Mouse (Mus musculus): Measurements from ENCODE around the gene Nr4a3.

Gene Nr4a3

DNA sequence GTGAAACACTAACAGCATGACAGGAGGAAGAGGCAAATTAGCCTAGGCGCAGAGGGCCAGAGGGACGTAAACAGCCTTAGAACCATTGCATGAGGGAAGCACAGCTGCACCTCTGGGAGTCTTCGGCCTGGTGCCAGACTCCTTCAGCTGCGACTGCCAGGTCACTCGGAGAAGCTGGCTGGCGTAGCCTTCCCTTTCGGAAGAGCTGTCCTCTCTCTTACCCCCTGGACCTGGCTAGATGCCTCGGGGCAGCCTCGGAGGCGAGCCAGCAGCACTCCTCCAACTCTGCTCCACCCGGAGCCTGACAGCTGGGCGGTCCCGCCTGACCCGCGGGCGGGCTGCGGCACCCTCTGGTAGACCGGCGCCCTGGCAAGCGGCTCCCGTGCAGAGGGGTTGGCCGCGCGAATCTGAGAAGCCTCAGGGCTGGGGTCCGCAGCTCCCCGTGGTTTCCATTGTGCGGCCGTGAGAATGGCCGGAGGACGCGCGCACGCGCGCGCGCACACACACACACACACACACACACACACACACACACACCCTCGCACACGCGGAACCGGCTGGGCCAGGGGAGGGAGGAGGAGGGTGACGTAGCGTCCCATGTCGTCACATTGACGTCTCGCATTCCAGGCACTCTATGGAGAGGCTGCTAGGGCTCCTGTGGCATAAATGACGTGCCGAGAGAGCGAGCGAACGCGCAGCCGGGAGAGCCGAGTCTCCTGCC is at the start of gene Nr4a3:
TSS of gene Nr4a3 (plus strand) at position 663 of the 721 bp plus-strand sequence.
- DNase-seq (ENCODE audit: low spot score), result peak; percentile 85

DNA sequence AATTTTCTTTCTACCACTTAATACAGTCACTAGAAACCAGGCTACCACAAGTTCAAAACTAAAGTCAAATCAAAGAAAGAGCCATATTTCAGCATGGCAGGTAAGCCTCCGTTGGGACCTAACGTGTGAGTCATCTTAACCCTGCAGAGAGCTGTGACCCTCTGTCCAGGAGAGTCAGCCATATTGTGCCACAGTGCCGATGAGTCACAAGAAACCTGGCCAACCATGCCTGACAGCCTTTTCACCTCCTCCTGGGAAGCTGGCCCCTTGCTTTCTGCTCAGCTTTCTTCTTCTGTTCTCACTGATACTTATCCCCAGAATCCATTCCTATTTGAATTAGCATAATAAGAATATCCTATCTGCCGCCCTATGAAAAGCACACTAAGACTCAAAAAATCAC is 42.0 kb upstream of the Nr4a3 start:
- DNase-seq (ENCODE audit: low spot score), result no peak

DNA sequence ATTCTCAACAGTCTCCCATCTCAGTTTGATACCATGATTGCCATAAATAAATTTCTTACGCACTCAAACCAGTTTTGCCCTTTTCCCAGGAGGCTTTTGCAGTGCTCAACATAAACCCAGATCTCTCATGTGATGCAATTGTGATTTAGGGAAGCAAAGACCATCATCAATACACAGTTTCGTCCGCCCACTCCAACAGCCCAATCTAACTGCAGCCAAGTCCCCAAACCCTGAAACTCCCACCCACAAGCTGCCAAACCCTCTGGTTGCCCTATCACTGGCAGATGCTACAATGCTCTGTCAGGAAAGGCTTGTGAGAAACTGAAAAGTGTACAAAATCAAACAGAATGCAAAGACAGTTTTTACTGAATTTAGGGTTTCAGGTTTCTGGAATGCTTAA is 41.5 kb upstream of the Nr4a3 start:
- peak; percentile 23 for DNase-seq (ENCODE audit: low spot score)

DNA sequence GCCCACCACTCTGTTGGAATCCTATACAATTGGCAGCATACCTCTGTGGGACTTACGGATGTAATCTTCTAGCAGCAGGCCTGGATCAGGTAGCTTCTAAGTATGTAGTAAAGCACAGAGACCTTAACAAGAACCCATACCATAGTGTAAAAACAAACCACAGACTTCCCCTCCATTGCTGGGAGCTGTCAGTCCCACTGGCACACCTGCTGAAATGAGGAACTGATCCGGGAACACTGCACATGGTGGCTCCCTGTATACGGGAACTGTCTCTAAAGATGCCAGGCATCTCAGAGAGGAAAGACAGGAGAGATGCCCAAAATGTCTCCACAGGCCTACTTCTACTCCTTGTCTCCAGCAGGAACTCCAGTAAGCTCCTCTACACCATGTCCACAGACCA is 38.6 kb upstream of the Nr4a3 start:
- no peak for DNase-seq (ENCODE audit: low spot score)

DNA sequence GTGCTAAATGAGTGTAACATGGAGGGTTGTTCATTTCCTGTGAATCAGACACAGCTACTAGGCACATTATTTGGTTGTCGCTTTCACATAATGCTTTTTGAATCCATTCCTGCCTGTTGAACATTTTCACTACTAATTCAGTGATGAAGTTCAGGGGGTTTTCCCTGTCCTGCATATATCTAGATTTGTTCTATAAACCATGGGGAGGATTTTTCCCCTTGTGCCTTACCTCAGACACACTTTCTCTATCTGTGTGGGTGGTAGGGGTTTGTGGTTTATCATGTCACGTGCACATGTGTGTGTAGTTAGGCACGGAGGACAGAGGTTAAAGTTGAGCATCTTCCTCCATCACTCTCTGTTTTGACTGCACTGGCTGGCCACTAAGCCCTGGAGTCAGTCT is 32.7 kb upstream of the Nr4a3 start:
- no peak for DNase-seq (ENCODE audit: low spot score)

DNA sequence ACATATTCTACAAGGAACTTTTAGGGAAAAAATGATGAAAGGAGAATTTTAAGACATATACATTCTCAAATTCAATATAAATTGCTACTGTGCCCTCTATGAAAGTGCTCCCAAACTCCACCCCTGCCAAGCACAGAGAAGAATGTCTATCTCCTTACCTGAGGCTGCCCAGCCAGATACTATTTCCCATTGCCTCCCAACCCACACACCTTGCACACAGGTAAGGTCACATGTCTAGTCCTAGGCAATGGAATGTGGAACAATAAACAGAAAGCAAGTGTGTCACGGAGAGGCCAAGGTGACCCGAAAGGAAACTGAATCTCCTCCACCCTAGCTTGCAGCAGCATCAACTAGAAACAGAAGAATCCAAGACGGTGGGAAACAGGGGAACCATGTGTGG is 22.0 kb upstream of the Nr4a3 start:
- DNase-seq (ENCODE audit: low spot score), result no peak

DNA sequence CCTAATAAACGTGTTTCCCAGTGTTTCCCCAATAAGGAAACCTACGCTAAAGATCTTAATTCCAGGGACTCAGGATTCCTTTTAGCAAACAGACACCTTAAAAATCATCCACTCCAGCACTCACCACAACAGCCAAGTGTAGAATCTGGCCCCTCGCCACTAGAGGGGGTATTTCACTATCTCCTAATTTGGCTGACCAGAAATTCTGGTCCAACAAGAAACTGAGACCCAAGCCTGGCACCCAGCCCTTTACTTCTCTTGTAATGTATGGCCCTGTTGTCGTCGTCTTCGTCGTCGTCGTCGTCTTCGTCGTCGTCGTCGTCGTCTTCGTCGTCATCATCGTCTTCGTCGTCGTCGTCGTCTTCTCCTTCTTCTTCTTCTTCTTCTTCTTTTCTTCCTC is 15.3 kb upstream of the Nr4a3 start:
- DNase-seq (ENCODE audit: low spot score), result no peak

DNA sequence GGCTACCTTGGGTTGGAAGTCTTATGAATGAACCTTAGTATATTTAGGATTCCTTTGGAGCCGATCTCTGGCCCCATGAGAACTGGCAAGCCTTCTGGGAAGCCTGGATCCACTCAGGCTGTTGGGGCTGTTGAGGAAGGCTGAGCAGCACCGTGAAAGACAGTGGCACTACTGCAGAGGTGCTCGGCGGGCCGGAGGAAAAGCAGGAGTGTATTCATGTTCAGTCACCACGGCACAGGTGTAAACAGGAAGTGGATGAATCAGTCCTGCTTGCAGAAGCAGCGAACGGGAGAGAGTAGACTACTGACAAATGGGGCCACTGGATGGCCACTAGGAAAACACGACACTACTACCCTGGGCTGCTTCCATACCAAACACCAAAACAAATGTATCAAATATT is 10.7 kb upstream of the Nr4a3 start:
- no peak for DNase-seq (ENCODE audit: low spot score)

DNA sequence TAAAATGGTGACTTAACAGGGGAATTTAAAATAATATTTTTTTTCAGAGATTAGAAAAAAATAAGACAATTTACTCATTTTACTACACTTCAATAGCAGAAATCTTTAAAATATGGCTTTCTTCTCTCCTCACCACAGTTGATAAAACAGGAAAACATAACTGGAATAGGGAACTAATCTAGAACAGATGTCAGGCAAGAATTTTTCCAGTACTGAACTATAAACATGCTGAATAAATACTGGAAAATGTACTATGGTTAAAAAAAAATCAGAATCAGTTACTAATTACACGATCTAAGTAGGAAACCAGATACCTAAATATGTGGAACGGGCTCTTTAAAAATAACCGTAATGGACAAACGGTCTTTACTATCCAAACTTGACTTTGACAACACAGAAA is 7.3 kb upstream of the Nr4a3 start:
- no peak for DNase-seq (ENCODE audit: low spot score)

DNA sequence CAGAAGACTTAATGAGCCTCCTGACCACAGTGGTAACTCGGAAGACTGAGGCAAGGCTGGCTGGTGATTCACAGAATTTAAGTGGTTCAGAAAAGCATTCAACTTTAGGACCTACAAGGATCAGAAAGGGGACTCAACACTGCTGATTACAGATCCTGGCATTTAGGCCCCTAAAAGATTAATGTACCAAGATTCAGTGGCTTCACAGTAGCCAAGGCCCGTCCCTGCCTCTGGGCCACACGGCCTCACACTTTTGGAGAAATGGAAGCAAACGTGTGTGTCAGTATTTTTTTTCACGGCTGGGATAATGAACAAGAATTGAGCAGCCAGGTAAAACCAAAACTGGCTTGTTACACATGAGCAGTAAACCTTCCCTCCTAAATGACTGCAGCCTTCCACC is 6.1 kb upstream of the Nr4a3 start:
- DNase-seq (ENCODE audit: low spot score), result no peak

DNA sequence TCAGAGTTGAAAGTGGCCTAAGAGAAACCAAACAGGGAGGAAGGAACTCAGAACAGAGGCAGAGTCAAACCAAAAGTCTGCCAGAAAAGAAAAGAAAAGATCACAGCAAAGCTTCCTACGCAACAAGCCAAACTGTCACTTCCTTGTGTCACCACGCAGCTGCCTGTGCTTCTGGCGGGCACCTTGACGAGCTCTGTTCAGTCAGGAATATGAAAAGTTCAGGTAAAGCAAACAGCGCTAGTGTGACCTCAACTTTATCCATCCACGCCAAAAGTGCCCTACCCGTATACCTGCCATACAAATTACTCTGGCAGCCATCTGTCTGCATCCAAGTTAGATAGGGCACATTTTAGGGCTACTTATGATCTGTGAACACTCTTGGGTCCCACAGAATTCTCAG is 5.2 kb upstream of the Nr4a3 start:
- no peak for DNase-seq (ENCODE audit: low spot score)

DNA sequence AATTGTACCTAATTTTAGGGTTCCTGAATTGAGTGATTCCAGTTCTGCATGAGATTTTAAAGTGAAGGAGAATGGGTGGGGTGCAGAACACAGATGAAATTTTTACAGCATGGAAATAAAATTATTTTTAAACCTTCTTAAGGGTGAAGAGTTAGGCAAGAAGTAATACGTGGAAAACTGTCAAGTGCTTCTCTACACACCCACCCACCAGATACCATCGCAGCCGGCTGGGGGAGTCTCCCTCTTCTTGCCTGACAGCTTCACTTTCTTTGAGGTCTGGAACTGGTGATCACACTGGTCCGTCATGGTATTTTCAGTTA is 2.5 kb upstream of the Nr4a3 start:
- DNase-seq (ENCODE audit: low spot score), result no peak

DNA sequence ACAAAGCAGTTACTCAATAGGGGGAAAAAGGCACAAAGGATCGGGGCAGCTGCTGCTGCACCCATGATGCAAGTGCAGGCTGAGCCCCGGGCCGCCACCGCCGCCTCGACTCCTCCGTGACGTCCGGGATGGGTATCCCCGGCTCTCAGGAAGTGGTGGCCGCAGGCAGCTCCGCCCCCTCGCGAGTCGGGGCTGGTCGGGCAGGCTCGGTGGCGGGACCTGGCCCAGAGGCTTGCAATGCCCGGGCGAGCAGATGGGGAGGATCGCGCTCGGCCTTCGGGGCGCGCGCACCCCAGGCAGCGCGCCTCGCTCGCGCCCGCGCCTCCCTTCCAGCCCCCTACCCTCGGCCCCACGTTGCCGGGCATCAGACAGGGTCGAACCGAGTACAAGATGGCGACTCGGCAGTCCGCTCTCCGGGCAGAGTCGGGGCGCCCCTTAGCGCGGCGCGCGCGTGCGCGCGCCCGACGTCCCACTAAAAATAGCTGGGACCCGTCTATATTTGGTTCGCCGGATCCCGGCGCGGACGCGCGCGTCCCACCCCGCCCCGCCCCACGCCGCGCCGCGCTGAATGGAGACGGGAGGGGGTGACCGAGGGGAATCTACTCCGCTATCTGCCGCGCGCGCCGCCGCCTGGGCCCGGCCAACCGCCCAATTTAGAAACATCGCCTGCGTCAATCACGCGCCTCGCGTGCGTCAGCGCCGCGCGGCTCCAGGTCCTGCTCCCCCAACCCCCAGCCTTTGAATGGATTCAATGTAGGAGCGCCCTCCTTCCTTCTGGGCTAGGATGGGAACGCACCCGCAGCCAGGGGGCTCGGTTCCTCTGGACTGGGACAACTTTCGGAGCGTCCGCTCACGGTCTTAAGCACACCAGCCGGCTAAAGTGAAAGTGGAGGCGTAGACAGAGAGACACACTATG is 1.9 kb upstream of the Nr4a3 start:
- peak; percentile 93 for DNase-seq (ENCODE audit: low spot score)

DNA sequence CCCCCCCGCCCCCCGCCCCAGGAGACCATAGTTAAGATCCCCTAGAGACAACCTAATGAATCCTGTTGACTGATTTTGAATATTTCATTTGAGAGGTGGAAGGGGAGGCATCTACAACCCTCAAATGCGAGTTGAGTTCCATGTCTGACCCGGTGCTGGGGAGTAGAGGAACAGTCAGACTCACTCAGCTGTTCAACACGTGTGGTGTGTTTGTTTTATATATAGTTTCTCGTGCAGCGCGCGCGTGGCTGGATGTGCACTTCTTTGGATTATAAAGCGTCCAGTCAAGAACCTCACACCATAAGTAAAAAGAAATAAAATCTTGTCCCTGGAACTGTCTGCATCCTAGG is 837 bp upstream of the Nr4a3 start:
- DNase-seq (ENCODE audit: low spot score), result no peak

DNA sequence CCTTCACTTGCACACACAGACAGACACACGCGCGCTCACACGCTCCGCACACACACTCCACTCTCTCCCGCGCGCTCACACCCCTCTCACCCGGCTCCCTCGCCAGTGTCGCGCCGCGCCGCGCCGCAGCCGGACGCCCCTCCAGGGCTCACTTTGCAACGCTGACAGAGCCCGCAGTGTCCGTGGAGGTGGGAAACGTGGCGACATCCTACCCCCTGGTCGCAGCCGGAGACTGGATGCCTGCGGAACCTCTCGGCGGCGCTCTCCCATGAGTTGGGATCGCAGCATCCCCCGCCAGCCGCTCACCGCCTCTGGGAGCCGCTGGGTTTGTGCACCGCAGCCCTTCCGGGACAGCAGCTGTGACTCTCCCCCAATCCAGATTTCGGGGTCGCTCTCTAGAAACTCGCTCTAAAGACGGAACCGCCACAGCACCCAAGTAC is 348 bp downstream of the Nr4a3 start:
- DNase-seq (ENCODE audit: low spot score), result no peak

DNA sequence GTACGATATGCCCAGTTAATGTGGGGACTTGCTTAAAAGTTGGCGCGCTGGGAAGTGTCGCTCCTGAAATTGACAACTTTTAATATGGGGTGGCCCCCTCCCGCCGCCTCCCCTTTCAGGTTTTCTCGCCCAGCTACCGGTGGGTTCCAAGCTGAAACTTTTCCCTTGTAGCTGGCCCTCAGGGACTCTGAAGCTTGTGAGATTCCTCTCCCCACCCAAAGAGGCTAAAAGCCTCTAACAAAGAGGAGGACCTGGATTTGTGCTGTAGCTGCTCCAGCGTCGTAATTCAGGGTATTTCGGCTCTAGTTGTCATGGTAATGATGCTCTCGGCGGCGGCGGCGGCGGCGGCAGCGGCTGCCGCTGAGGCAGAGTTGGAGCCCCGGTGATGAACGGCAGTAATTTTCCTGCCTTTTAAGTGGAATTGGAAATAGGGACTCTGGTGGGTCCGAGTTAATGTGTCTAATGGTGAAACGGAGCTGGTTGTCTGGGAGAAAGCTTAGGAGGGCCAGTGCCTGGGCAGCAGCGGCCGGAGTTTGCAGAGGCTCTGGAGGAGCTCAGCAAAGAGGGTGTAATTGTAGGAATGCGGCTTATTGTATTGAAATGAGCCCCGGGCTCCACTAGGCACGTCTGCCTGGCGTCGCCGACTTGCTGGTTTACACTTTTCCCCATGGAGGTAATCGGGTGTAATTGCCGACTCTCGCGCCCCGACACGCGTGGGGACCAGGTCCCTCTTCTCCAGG is 938 bp downstream of the Nr4a3 start:
- DNase-seq (ENCODE audit: low spot score), result no peak

DNA sequence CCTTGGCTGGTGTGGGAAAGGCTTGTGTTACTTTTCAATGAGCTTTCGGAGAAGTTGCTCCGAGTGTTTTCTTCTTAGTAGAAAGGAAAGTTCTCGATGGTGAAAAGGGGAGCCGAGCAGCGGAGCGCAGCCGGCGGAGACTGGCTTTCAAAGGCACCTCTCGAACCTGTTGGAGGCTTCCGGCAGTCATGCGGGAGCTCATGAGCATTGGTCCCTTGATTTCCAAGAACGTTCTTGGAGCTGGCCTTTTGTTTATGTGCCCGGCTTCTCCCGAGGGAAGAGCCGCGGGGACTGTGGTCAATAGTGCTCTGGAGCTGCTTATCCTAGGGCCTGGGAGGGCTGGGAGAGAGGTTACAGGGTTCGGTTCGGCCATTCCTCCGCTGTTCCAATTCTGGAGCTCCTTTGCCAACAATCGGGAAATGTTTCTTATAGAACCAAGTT is 1.5 kb downstream of the Nr4a3 start:
- DNase-seq (ENCODE audit: low spot score), result no peak

DNA sequence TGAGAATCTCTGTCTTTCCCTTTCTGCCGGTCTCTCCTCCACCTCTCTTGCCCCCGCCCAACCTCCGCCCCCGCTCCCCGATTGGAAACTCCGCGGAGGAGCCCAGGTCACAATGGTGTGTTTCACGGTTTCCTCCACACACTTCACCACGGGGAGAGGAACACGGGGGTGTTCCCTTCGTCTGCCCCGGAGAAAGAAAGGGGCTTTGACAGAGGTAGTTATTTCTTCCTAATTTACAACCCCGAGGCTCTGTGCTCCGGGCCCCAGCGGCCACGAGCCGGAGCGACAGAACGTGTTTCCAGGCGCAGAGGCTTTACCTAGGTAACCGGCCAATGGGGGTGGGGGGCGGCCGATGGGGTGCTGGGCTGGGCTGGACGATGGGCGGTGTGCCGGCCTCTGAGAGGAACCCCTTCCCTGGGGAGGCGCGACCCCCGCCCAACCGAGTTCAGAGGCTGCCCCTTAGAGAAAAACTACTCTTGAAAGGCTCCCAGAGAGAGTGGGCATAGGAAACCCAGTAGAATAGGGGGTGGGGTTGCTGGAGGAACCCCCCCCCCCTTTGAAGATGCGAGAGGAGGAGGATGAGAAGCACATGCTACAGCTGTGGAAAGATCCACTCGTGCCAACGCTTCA is 2.3 kb downstream of the Nr4a3 start:
- DNase-seq (ENCODE audit: low spot score), result no peak

DNA sequence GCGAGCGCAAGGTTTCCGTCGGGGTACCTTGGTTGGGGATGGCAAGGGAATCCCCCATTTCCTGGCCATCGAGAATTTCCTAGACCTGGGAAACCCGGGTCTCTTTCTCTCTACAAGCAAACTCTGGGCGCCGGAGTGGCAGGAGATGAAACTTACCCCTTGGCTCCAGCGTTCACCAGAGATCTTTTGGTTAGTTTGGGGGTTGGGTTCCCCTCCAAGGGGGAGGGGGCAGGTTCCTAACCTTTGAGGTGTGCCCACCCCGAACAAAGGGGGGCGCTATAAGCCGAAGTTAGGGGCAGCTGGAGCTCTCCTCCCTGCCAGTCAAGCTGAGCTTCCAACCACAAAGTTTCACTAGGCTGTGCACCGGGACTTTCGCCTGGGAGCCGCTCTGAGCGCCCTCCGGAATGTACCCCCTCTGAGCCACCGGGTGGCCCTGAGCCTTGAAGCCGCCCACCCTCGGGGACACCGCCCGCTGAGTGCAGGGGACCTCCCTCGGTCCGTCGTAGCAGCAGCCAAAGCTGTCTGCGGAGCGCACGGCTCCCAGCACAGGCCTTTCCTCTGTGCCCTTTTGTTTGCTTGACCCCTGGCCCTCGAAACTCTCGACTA is 2.9 kb downstream of the Nr4a3 start:
- DNase-seq (ENCODE audit: low spot score), result no peak

DNA sequence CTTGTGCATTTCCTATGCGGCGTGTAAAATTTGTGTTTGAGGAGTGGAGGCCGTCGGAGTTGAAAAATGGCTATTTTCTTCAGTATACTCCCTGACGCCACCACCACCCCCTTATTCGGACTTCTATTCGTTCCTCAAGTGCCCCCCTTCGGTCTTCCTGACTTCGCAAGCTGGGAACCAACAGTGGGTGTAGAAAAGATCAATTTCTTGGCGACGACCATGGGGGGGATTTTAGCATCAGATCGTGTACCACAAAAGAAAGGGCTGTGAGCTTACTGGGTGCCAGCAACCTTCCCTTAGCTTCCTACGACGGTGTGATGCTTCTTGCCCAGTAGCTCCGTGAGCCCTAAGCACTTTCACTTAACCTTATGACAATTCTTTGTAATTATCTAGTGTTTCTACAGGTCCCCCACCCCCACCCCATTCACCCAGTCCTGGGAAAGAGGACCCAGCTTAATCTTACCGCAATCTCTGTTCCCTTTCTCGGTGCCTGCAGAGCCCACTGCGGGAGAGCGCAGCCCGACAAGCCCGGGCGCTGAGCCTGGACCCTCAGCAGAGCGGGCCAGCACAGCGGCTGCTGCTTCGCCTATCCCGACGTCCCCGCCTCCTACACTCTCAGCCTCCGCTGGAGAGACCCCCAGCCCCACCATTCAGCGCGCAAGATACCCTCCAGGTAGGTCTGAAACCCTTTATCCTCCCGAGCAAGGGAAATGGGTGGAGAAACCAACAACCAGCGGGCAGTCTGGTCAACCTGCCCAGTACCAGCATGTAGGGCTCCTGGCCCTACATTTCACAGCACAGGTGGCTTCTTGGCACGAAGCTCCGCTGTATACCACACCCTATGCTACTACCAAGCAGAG is 3.7 kb downstream of the Nr4a3 start:
- no peak for DNase-seq (ENCODE audit: low spot score)

DNA sequence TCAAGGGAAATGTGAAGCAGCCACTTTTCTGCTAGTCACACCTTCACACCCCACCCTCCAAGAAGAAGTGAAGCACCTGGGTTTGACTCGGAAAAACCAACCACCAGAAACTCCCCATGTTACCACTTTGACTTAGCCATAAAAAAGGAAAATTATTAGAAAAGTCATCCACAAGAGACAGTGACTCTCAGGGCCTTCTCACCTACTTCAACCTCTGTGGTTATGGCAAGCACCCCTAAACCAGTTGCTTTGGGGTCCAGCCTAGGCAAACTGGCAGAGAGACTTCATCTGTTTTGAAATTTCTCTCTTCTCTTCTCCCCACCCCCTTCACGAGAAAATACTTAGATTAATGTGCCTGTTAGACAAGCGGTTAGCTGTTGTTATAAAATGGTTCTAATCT is 5.1 kb downstream of the Nr4a3 start:
- no peak for DNase-seq (ENCODE audit: low spot score)

Data from left cerebral cortex, adult 11 months (tissue).